26 mouse cellular contexts compared by ENCODE assay signal in the genomic region with DNA sequence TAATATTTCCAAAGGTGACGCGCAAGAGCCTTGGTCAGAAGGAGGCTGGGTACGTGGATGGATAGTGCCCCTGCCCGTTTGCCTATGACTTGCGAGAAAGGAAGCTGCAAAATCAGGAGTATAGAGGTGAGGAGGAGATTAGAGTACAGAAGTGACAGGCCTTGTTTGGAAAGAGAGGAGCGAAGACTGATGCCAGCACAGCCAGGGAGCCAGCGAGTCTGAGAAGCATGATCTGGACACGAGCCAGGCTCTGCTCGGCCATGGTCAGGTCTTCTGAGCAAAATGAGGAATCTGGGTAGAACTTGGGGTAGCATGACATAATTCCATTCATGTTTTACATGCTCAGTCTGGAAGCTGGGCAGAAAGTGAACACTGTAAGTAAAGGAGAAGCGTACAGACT.
DNase-seq lines count a peak whose midpoint lies in the region; ATAC-seq and TF ChIP-seq lines count a peak whose summit lies in the region.
"Had no signal": no experiment of that assay in that cellular context is flagged by ENCODE, and none has a peak within 500 bp of the region (broad histone marks: within the 10 kb centered on the region; RNA-seq: fewer than 3 reads in every experiment).

No protein-coding gene starts in this region.

- TF ChIP-seq POLR2A in cerebellum, adult 2 months (IDR thresholded peaks at IDR 0.05; ENCODE audit: borderline replicate concordance, insufficient read depth, low read length): no peak

- peak; percentile 17 for DNase-seq in adrenal gland, postnatal 25 days
- no peak for DNase-seq in adrenal gland, postnatal 4 days (ENCODE audit: low spot score in 2 of 2)
- peak; percentile 30 for DNase-seq in Muller cell, postnatal 12 days (ENCODE audit: inconsistent ontology term)
- peak; percentile 39 to 52 for DNase-seq in cerebellum, adult 2 months
- DNase-seq: adrenal gland, adult 8-10 months; gastrocnemius, postnatal 36 days; heart, postnatal 14 days; kidney, adult 2 months; layer of hippocampus, adult 9-11 months; lung, postnatal 4 days; right cerebral cortex, postnatal 4 days; thymus, postnatal 36 days had no signal

- H3K27me3 ChIP-seq in heart, embryonic 13.5 days (replicated peaks): no peaks in the 10 kb centered on the region
- H3K27me3 ChIP-seq in heart, embryonic 12.5 days (replicated peaks): no peaks in the 10 kb centered on the region
- no peaks in the 10 kb centered on the region for H3K27me3 ChIP-seq in cerebellum, adult 2 months (ENCODE audit: control insufficient read depth, insufficient read depth, low read length)
- H3K27me3 ChIP-seq in intestine, postnatal 0 days (replicated peaks; ENCODE audit: control insufficient read depth, insufficient read depth, low read length): no peaks in the 10 kb centered on the region
- H3K27me3 ChIP-seq: embryonic facial prominence, embryonic 12.5 days; forebrain, embryonic 12.5 days; hindbrain, embryonic 12.5 days; limb, embryonic 15.5 days; lung, embryonic 15.5 days; midbrain, embryonic 15.5 days; Patski; stomach, embryonic 15.5 days had no signal

- TF ChIP-seq CTCF in cerebellum, adult 2 months (IDR thresholded peaks at IDR 0.05; ENCODE audit: borderline replicate concordance, insufficient read depth, low read depth, low read length): no peak
- no peak for TF ChIP-seq CTCF in intestine, postnatal 0 days (IDR thresholded peaks at IDR 0.05; ENCODE audit: low read depth)

- no peaks in the 10 kb centered on the region for H3K36me3 ChIP-seq in heart, embryonic 13.5 days
- H3K36me3 ChIP-seq in heart, embryonic 12.5 days: no peaks in the 10 kb centered on the region
- no peaks in the 10 kb centered on the region for H3K36me3 ChIP-seq in intestine, postnatal 0 days (ENCODE audit: control insufficient read depth, insufficient read depth)
- H3K36me3 ChIP-seq: hindbrain, embryonic 12.5 days; lung, embryonic 15.5 days; midbrain, embryonic 15.5 days; stomach, embryonic 15.5 days had no signal

- peaks cover 19% of the 10 kb centered on the region for H3K4me1 ChIP-seq in heart, embryonic 13.5 days
- peaks cover 14% of the 10 kb centered on the region for H3K4me1 ChIP-seq in heart, embryonic 12.5 days (replicated peaks)
- H3K4me1 ChIP-seq in cerebellum, adult 2 months (ENCODE audit: control insufficient read depth, insufficient read depth, low read length): peaks cover 10% of the 10 kb centered on the region
- no peaks in the 10 kb centered on the region for H3K4me1 ChIP-seq in intestine, postnatal 0 days (replicated peaks; ENCODE audit: control insufficient read depth, insufficient read depth, low read length)
- H3K4me1 ChIP-seq: embryonic facial prominence, embryonic 12.5 days; limb, embryonic 15.5 days; lung, embryonic 15.5 days; midbrain, embryonic 15.5 days; stomach, embryonic 15.5 days had no signal

- ATAC-seq in heart, embryonic 13.5 days (ENCODE audit: extremely low read depth, insufficient number of reproducible peaks, low FRiP score, low TSS enrichment): no peak
- no peak for ATAC-seq in heart, embryonic 12.5 days (ENCODE audit: insufficient number of reproducible peaks, low FRiP score)
- no peak for ATAC-seq in monocyte, adult 5-6 weeks (replicated peaks; ENCODE audit: insufficient number of reproducible peaks, low FRiP score, low TSS enrichment, poor library complexity, severe bottlenecking)
- ATAC-seq in intestine, postnatal 0 days: no peak
- ATAC-seq: midbrain, embryonic 15.5 days; Patski had no signal

- H3K4me3 ChIP-seq in heart, embryonic 13.5 days: no peak overlapping the region
- no peak overlapping the region for H3K4me3 ChIP-seq in heart, embryonic 12.5 days
- no peak overlapping the region for H3K4me3 ChIP-seq in cerebellum, adult 2 months (replicated peaks; ENCODE audit: insufficient read depth, low read depth, low read length)
- H3K4me3 ChIP-seq in intestine, postnatal 0 days (ENCODE audit: low read depth, low read length): no peak overlapping the region
- H3K4me3 ChIP-seq: embryonic facial prominence, embryonic 12.5 days; forebrain, embryonic 12.5 days; hindbrain, embryonic 12.5 days; limb, embryonic 15.5 days; lung, embryonic 15.5 days; midbrain, embryonic 15.5 days; stomach, embryonic 15.5 days had no signal

- H3K9me3 ChIP-seq in heart, embryonic 13.5 days: no peaks in the 10 kb centered on the region
- no peaks in the 10 kb centered on the region for H3K9me3 ChIP-seq in heart, embryonic 12.5 days (replicated peaks)
- no peaks in the 10 kb centered on the region for H3K9me3 ChIP-seq in intestine, postnatal 0 days (ENCODE audit: control insufficient read depth)
- H3K9me3 ChIP-seq: embryonic facial prominence, embryonic 12.5 days; forebrain, embryonic 12.5 days; hindbrain, embryonic 12.5 days; limb, embryonic 15.5 days; lung, embryonic 15.5 days; midbrain, embryonic 15.5 days; stomach, embryonic 15.5 days had no signal

- peak overlapping the region; percentile 53 for H3K27ac ChIP-seq in heart, embryonic 13.5 days (replicated peaks)
- H3K27ac ChIP-seq in heart, embryonic 12.5 days (ENCODE audit: poor library complexity, severe bottlenecking): no peak overlapping the region
- no peak overlapping the region for H3K27ac ChIP-seq in cerebellum, adult 2 months (ENCODE audit: insufficient read depth, low read length)
- H3K27ac ChIP-seq in intestine, postnatal 0 days (ENCODE audit: low read depth, low read length): no peak overlapping the region
- H3K27ac ChIP-seq: embryonic facial prominence, embryonic 12.5 days; forebrain, embryonic 12.5 days; hindbrain, embryonic 12.5 days; kidney, postnatal 0 days; limb, embryonic 15.5 days; liver, embryonic 14.5 days; lung, embryonic 15.5 days; midbrain, embryonic 15.5 days; stomach, embryonic 15.5 days had no signal

- H3K4me2 ChIP-seq in heart, embryonic 13.5 days: 0 out of 2 replicates have a peak overlapping the region, but pooled peaks have one; percentile 3
- H3K4me2 ChIP-seq in heart, embryonic 12.5 days: no peak overlapping the region
- no peak overlapping the region for H3K4me2 ChIP-seq in intestine, postnatal 0 days (replicated peaks; ENCODE audit: low read depth)
- H3K4me2 ChIP-seq: embryonic facial prominence, embryonic 12.5 days; forebrain, embryonic 12.5 days; hindbrain, embryonic 12.5 days; limb, embryonic 15.5 days; lung, embryonic 15.5 days; midbrain, embryonic 15.5 days; stomach, embryonic 15.5 days had no signal

- H3K9ac ChIP-seq in heart, embryonic 13.5 days: no peak overlapping the region
- no peak overlapping the region for H3K9ac ChIP-seq in heart, embryonic 12.5 days
- no peak overlapping the region for H3K9ac ChIP-seq in intestine, postnatal 0 days (ENCODE audit: low read depth, low read length)
- H3K9ac ChIP-seq: embryonic facial prominence, embryonic 12.5 days; forebrain, embryonic 12.5 days; hindbrain, embryonic 12.5 days; limb, embryonic 15.5 days; liver, embryonic 14.5 days; lung, embryonic 15.5 days; midbrain, embryonic 15.5 days; stomach, embryonic 15.5 days had no signal

- WGBS in heart, embryonic 13.5 days: 51% methylated on average over 10 of the region's 10 CpGs
- 53% methylated on average over 10 of the region's 10 CpGs for WGBS in heart, embryonic 12.5 days
- WGBS in cerebellum, adult 2 months: 42% methylated on average over 10 of the region's 10 CpGs
- WGBS in intestine, postnatal 0 days: 83% methylated on average over 10 of the region's 10 CpGs

Comparison
In these comparisons a context has a peak if more than half of its experiments do, and no peak if none do; other contexts are left out.
1. DNase-seq: peak in adrenal gland, postnatal 25 days (single experiment), Muller cell, postnatal 12 days (single experiment) and cerebellum, adult 2 months (2 of 2); none in adrenal gland, postnatal 4 days (0 of 2).